Mouse (Mus musculus) 416B (cell line): ENCODE measurements around the gene Smbd1.

ENCODE experiments used
- DNase-seq: peaks from one replicate; pipeline ENCODE4 v3.0.0; 2011; ENCODE audit warnings: low read depth

Smbd1 gene

GRCm38 (mm10) chr16:32810321-32810720 lies at the start of gene Smbd1:
TSS of gene Smbd1 (minus strand) at chr16:32810477.
- DNase-seq, result no peak

- peak; percentile 61 for DNase-seq
Observed at GRCm38 (mm10) chr16:32858771-32859636, 48.7 kb upstream of the Smbd1 start.

GRCm38 (mm10) chr16:32858356-32858755 lies 48.1 kb upstream of the Smbd1 start:
- DNase-seq, result no peak

- no peak for DNase-seq
Observed at GRCm38 (mm10) chr16:32856751-32857150, 46.5 kb upstream of the Smbd1 start.

GRCm38 (mm10) chr16:32854050-32854571 lies 43.8 kb upstream of the Smbd1 start:
- peak; percentile 51 for DNase-seq

DNA sequence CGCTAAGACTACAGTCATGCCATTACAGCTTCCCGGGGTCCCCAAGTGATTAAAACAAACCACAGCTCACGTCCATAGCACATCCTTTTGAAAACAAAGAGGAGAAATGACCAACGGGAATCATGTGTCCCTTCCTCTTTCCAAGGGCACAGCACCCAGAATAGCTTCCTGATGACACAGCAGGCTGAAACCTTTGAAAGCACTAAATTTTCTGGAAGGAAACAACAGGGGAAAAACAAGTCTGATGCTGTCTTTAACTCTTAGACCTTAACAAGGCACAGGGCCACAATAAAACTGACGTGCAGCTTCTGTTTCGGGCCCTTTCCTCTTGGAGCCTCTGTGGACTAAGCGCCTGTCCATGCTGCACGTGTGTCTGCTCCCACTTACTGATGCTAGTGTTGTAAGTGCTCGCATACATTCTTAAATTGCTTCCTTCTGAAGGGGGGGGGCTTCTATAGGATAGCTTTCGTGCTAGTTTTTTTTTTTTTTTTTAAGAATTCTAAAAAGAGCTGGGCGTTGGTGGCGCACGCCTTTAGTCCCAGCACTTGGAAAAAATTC lies 43.3 kb upstream of the Smbd1 start:
- DNase-seq, result peak; percentile 56

DNA sequence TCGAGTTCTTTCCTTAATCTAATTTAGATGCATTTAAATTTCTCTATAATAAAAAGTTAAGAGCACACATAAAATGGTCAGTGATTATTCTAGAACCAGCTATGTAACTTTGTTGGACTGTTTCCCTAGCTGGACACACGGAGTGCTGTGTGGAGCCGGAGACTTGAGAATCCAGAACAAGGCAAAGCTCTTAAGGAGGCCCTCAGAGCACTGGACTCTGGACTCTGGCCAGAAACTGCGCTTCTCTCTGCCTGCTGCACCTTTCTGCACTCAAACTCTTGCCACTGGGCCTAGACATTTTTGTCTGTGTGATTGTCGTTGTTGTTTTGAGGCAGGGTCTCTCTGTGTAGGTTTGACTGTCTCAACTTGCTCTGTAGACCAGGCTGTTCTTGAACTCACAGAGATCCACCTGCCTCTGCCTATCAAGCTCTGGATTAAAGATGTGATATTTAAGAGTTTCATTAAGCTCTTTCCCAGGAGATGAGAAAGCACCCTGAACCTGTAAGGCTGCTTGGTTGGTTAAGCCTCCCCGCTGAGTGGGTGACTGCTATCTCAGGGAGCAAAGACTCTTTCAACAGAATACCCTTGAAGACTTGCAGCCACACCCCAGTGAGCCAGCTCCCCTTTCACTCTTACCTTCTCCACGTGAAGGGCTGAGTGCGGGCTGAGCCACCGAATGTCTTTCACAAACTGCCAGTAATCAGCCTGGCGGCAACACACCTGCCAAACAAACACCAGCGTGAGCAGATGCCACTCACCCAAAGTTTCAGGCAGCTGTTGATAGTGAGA lies 39.0 kb upstream of the Smbd1 start:
- no peak for DNase-seq

- no peak for DNase-seq
Observed at GRCm38 (mm10) chr16:32847103-32847502, 36.8 kb upstream of the Smbd1 start.

GRCm38 (mm10) chr16:32831501-32831900 lies 21.2 kb upstream of the Smbd1 start:
- DNase-seq, result no peak

GRCm38 (mm10) chr16:32829104-32829503 lies 18.8 kb upstream of the Smbd1 start:
- no peak for DNase-seq

- DNase-seq, result no peak
Observed at GRCm38 (mm10) chr16:32826521-32826920, 16.2 kb upstream of the Smbd1 start.

- no peak for DNase-seq
Observed at GRCm38 (mm10) chr16:32825380-32825779, 15.1 kb upstream of the Smbd1 start.

DNA sequence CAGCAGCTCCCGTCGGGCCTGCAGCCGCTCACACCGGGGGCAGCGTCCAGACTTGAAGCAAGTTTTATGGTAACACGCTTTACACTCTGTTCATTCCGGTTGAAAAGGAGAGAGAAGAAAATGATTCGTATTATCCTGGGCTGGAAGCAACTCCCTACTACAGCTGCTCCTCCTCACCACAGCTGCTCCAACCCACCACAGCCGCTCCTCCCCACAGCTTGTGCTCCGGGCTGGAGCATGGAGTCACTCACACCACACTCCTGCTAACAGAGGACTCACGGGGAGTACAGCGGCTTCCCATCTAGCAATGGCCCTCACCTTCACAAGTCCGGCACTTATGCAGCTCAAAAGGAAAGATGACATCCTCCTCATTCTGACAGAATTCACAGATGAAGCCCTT lies 13.8 kb upstream of the Smbd1 start:
- DNase-seq, result no peak

DNA sequence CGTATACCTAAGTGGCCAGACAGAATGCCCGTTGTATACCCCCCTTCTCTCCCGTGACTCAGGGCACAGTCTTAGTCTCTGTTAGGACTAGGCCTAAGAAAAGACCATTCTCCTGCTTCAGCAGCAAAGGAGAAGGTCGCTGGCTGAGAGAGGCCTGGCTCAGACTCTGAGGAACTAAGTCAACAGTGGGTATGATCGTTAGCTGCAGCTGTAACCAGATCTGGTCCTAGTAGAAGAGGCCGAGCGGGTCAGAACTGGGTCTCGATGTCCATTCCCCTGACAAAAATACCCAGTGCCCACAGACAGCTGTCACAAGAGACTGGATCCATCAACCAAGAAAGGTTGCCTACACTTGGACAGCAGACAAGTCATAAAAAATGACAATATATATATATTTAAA lies 13.2 kb upstream of the Smbd1 start:
- DNase-seq, result no peak

DNA sequence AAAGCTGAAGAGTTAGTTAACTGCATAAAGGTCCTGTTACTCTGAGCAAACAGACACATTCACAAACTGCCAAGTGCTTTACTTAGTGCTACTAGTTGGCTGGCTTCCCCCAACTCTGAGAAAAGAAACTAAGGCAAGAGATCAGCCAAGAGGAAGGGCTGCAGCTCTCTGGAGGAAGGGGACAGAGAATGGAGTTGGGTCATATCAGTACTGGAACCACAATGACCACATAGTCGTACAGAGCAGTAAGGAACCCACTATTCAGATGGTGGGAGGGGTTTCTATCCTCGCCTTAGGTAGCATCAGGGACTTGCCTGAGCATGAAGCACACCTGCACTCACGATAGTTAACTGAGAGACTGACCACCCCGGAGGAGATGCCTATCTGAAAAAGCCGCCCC lies 12.6 kb upstream of the Smbd1 start:
- DNase-seq, result peak; percentile 65

DNA sequence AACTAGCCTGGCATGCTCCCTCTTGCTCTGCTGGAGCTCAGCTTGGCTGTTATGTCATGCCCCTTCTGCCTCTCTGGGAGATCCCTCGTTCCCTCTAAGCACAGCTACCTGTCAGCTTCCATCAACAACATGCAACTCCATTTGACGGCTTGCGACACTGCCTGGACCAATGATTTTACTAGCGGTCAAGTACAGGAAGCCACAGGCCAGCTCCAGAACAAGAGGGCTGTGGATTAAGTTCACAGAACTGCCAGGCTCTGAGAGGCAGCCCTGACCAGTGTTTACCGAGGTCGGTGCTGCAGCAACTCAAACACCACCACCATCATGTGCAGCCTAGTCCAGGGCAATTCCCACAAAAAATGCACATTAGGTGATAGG lies 12.2 kb upstream of the Smbd1 start:
- peak; percentile 87 for DNase-seq

GRCm38 (mm10) chr16:32821772-32822449 lies 11.6 kb upstream of the Smbd1 start:
- peak; percentile 77 for DNase-seq

DNA sequence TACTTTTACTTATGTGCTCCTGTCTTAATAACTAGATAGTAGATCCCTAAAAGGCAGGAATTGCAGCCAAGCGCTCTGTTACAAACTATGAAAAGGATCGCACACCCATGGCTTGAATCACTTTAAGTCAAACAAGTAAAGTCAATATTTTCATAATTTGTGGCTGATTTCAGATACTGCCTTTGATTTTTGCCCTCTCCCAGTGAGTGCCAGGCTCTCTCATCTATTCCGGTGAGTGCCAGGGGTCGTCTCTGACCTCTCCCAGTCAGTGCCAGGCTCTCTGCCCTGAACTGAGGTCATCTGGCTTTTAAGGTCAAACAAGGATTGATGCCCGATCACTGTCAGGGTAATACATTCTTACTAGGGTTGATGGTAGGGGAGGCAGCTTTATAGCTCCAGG lies 8.2 kb upstream of the Smbd1 start:
- DNase-seq, result no peak

GRCm38 (mm10) chr16:32818036-32818435 lies 7.8 kb upstream of the Smbd1 start:
- DNase-seq, result no peak

GRCm38 (mm10) chr16:32815160-32815605 lies 4.9 kb upstream of the Smbd1 start:
- no peak for DNase-seq

DNA sequence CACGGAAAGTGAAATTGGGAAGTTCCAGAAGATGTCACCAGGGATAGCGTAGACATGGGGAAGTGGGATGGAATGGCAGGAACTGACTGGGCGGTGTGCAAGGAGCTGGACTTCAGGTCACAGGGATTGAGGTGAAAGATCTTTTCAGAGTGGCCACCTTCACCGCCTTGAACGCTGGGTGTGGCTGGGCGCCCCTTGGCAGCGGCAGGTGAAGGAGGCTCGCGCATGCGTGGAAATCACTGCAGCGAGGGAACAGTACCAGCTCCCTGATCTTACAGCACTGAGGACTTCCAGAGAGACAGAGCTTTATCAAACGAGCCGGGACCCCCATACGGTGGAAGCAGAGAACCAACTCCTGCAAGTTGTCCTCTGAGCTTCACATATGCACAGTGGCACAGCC lies 4.3 kb upstream of the Smbd1 start:
- no peak for DNase-seq

DNA sequence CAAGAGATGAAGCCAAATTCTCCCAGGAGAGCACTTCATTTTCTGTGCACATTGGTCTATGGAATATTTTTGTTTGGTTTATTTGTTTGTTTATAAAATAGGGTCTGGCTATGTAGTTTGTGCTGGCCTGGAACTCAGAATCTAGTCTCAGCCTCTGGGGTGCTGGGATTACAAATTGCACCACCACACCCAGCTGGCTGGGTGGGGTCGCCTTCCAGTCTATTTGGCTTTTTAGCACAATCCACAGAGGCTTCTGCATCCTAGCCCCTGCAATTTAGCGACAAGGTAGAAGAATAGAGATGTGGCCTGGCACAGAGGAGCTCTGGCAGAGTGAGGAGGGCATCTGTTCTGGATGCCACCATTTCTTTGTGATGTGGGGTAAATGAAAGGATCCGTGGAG lies 3.5 kb upstream of the Smbd1 start:
- DNase-seq, result no peak
